In genomic region chr14:51140342-51140741, GRCm38 (mm10) we compare ENCODE assay signal across 17 mouse cellular contexts. TPM values are rescaled to one million over a fixed set of nuclear protein-coding genes. Genes with fewer than 3 reads are reported as not detected.
DNase-seq lines count a peak whose midpoint lies in the region; ATAC-seq and TF ChIP-seq lines count a peak whose summit lies in the region.
"Had no signal": no experiment of that assay in that cellular context is flagged by ENCODE, and none has a peak within 500 bp of the region (broad histone marks: within the 10 kb centered on the region; RNA-seq: fewer than 3 reads in every experiment).

No protein-coding gene starts in this region.

- intact Hi-C loops in heart, postnatal 25 days (cut with DNase I) = no loop called here

- H3K4me3 ChIP-seq in lung, embryonic 14.5 days (ENCODE audit: low read depth, low read length) = no peak overlapping the region
- H3K4me3 ChIP-seq in intestine, embryonic 16.5 days (ENCODE audit: low read length) = no peak overlapping the region
- H3K4me3 ChIP-seq in hindbrain, embryonic 12.5 days = no peak overlapping the region
- H3K4me3 ChIP-seq: neural tube, embryonic 12.5 days had no signal

- no peaks in the 10 kb centered on the region for H3K27me3 ChIP-seq in lung, embryonic 14.5 days (ENCODE audit: insufficient read depth, low read length)
- no peaks in the 10 kb centered on the region for H3K27me3 ChIP-seq in intestine, embryonic 16.5 days (replicated peaks; ENCODE audit: control insufficient read depth, insufficient read depth, low read length)
- H3K27me3 ChIP-seq in hindbrain, embryonic 12.5 days = no peaks in the 10 kb centered on the region
- H3K27me3 ChIP-seq: neural tube, embryonic 12.5 days had no signal

- DNase-seq in heart, adult 8-10 months (ENCODE audit: low spot score) = peak; percentile 22
- DNase-seq in heart, postnatal 25 days (ENCODE audit: low spot score) = no peak
- peak; percentile 67 for DNase-seq in lung, embryonic 14.5 days
- no peak for DNase-seq in lung, postnatal 4 days
- DNase-seq in MN1 (ENCODE audit: low spot score) = peak; percentile 9
- DNase-seq in layer of hippocampus, adult 9-11 months = no peak
- DNase-seq: cerebellum, postnatal 14 days; gastrocnemius, postnatal 25 days had no signal

- H3K4me2 ChIP-seq in lung, embryonic 14.5 days = no peak overlapping the region
- no peak overlapping the region for H3K4me2 ChIP-seq in intestine, embryonic 16.5 days (ENCODE audit: low read depth, low read length)
- H3K4me2 ChIP-seq in hindbrain, embryonic 12.5 days (replicated peaks) = no peak overlapping the region
- H3K4me2 ChIP-seq: neural tube, embryonic 12.5 days had no signal

- H3K9me3 ChIP-seq in lung, embryonic 14.5 days (ENCODE audit: low read depth, low read length) = no peaks in the 10 kb centered on the region
- no peaks in the 10 kb centered on the region for H3K9me3 ChIP-seq in intestine, embryonic 16.5 days (ENCODE audit: control insufficient read depth, low read length)
- H3K9me3 ChIP-seq in hindbrain, embryonic 12.5 days (replicated peaks) = no peaks in the 10 kb centered on the region
- H3K9me3 ChIP-seq: neural tube, embryonic 12.5 days had no signal

- WGBS in lung, embryonic 14.5 days = 53% methylated on average over 2 of the region's 2 CpGs
- 55% methylated on average over 2 of the region's 2 CpGs for WGBS in intestine, embryonic 16.5 days
- 82% methylated on average over 2 of the region's 2 CpGs for WGBS in hindbrain, embryonic 12.5 days

- TF ChIP-seq CTCF in lung, embryonic 14.5 days (IDR thresholded peaks at IDR 0.05; ENCODE audit: low read depth) = no peak

- no peaks in the 10 kb centered on the region for H3K4me1 ChIP-seq in lung, embryonic 14.5 days (ENCODE audit: insufficient read depth)
- H3K4me1 ChIP-seq in intestine, embryonic 16.5 days (ENCODE audit: control insufficient read depth, insufficient read depth, low read length) = peaks cover 4% of the 10 kb centered on the region; the same call in 1 of the 2 replicates
- H3K4me1 ChIP-seq in hindbrain, embryonic 12.5 days = no peaks in the 10 kb centered on the region
- H3K4me1 ChIP-seq: neural tube, embryonic 12.5 days had no signal

- peak; percentile 44; the same call in 1 of the 2 replicates for ATAC-seq in lung, embryonic 14.5 days (ENCODE audit: insufficient read depth)
- ATAC-seq in intestine, embryonic 16.5 days = peak; percentile 33; the same call in 1 of the 2 replicates
- no peak for ATAC-seq in hindbrain, embryonic 12.5 days (ENCODE audit: low FRiP score)

- no peak overlapping the region for H3K9ac ChIP-seq in lung, embryonic 14.5 days
- H3K9ac ChIP-seq in intestine, embryonic 16.5 days (ENCODE audit: low read depth, low read length) = no peak overlapping the region
- no peak overlapping the region for H3K9ac ChIP-seq in hindbrain, embryonic 12.5 days
- H3K9ac ChIP-seq: neural tube, embryonic 12.5 days had no signal

- H3K27ac ChIP-seq in lung, embryonic 14.5 days (ENCODE audit: low read depth) = no peak overlapping the region
- H3K27ac ChIP-seq in intestine, embryonic 16.5 days (ENCODE audit: low read length) = no peak overlapping the region
- H3K27ac ChIP-seq in hindbrain, embryonic 12.5 days = no peak overlapping the region
- H3K27ac ChIP-seq: kidney, postnatal 0 days; neural tube, embryonic 12.5 days had no signal

- no peaks in the 10 kb centered on the region for H3K36me3 ChIP-seq in lung, embryonic 14.5 days (ENCODE audit: insufficient read depth)
- no peaks in the 10 kb centered on the region for H3K36me3 ChIP-seq in intestine, embryonic 16.5 days (ENCODE audit: control insufficient read depth, insufficient read depth, low read length)
- H3K36me3 ChIP-seq in hindbrain, embryonic 12.5 days = no peaks in the 10 kb centered on the region
- H3K36me3 ChIP-seq: neural tube, embryonic 12.5 days had no signal

RNA-seq across cellular contexts. Expression of gene Rnase1, which starts 6.2 kb away (rescaled TPM):
- total RNA-seq in heart, adult 8-10 months (2022) = 1 to 10 TPM in 2 of 4 experiments, under 1 TPM in 1, not detected in 1; 0.29 to 1.4 (median 1.3) TPM
- total RNA-seq in heart, postnatal 25 days (2021) = under 1 TPM; 0.52 to 0.53 TPM
- 0.50 TPM in 1 of 2 replicates, not detected in the other for polyA plus RNA-seq in lung, embryonic 14.5 days (2014; fragmentation: Nextera tagmentation; extraction: Ambion mirVana)
- polyA plus RNA-seq in intestine, embryonic 16.5 days (2015; fragmentation: Nextera tagmentation; extraction: Ambion mirVana) = 107 and 192 TPM in 2 replicates
- polyA plus RNA-seq in hindbrain, embryonic 12.5 days (2016; fragmentation: Nextera tagmentation; extraction: Ambion mirVana) = 0.72 TPM in 1 of 2 replicates, not detected in the other
- total RNA-seq: ES-E14; gastrocnemius, postnatal 25 days had no signal

RNA-seq across cellular contexts. Expression of gene Rnase6, which starts 16.6 kb away (rescaled TPM):
- total RNA-seq in heart, adult 8-10 months (2022) = under 1 TPM; 0.16 to 0.63 (median 0.33) TPM
- under 1 TPM in 1 of 2 experiments, not detected in 1; 0.73 TPM for total RNA-seq in heart, postnatal 25 days (2021)
- polyA plus RNA-seq in lung, embryonic 14.5 days (2014; fragmentation: Nextera tagmentation; extraction: Ambion mirVana) = 1.2 and 1.4 TPM in 2 replicates
- polyA plus RNA-seq in intestine, embryonic 16.5 days (2015; fragmentation: Nextera tagmentation; extraction: Ambion mirVana) = 1.5 and 1.6 TPM in 2 replicates
- 0.46 TPM in 1 of 2 replicates, not detected in the other for polyA plus RNA-seq in hindbrain, embryonic 12.5 days (2016; fragmentation: Nextera tagmentation; extraction: Ambion mirVana)
- total RNA-seq: ES-E14; gastrocnemius, postnatal 25 days had no signal

RNA-seq across cellular contexts. Expression of gene Rnase2b, which starts 21.7 kb away (rescaled TPM):
- not detected for total RNA-seq in heart, adult 8-10 months (2022)
- not detected for total RNA-seq in heart, postnatal 25 days (2021)
- polyA plus RNA-seq in lung, embryonic 14.5 days (2014; fragmentation: Nextera tagmentation; extraction: Ambion mirVana) = not detected in 2 replicates
- not detected in 2 replicates for polyA plus RNA-seq in intestine, embryonic 16.5 days (2015; fragmentation: Nextera tagmentation; extraction: Ambion mirVana)
- not detected in 2 replicates for polyA plus RNA-seq in hindbrain, embryonic 12.5 days (2016; fragmentation: Nextera tagmentation; extraction: Ambion mirVana)
- total RNA-seq: ES-E14; gastrocnemius, postnatal 25 days; midbrain, postnatal 0 days had no signal
- polyA plus RNA-seq: heart, embryonic 16.5 days; kidney, postnatal 0 days; limb, embryonic 14.5 days; midbrain, postnatal 0 days; neural tube, embryonic 12.5 days; urinary bladder, adult 2 months had no signal

RNA-seq across cellular contexts. Expression of gene Eddm3b, which starts 26.1 kb away (rescaled TPM):
- total RNA-seq in heart, adult 8-10 months (2022) = not detected
- total RNA-seq in heart, postnatal 25 days (2021) = not detected
- not detected in 2 replicates for polyA plus RNA-seq in lung, embryonic 14.5 days (2014; fragmentation: Nextera tagmentation; extraction: Ambion mirVana)
- polyA plus RNA-seq in intestine, embryonic 16.5 days (2015; fragmentation: Nextera tagmentation; extraction: Ambion mirVana) = not detected in 2 replicates
- not detected in 2 replicates for polyA plus RNA-seq in hindbrain, embryonic 12.5 days (2016; fragmentation: Nextera tagmentation; extraction: Ambion mirVana)
- total RNA-seq: ES-E14; gastrocnemius, postnatal 25 days; midbrain, postnatal 0 days had no signal
- polyA plus RNA-seq: heart, embryonic 16.5 days; neural tube, embryonic 12.5 days had no signal

RNA-seq across cellular contexts. Expression of gene Ang, which starts 49.4 kb away (rescaled TPM):
- 1 to 10 TPM; 3.6 to 9.2 (median 4.9) TPM for total RNA-seq in heart, adult 8-10 months (2022)
- total RNA-seq in heart, postnatal 25 days (2021) = 1 to 10 TPM; 6.2 to 7.7 TPM
- 5.2 and 5.6 TPM in 2 replicates for polyA plus RNA-seq in lung, embryonic 14.5 days (2014; fragmentation: Nextera tagmentation; extraction: Ambion mirVana)
- polyA plus RNA-seq in intestine, embryonic 16.5 days (2015; fragmentation: Nextera tagmentation; extraction: Ambion mirVana) = 76.1 and 85.7 TPM in 2 replicates
- polyA plus RNA-seq in hindbrain, embryonic 12.5 days (2016; fragmentation: Nextera tagmentation; extraction: Ambion mirVana) = 3.7 and 4.4 TPM in 2 replicates

Comparison
In these comparisons a context has a peak if more than half of its experiments do, and no peak if none do; other contexts are left out.
1. DNase-seq: peak in heart, adult 8-10 months (single experiment), lung, embryonic 14.5 days (single experiment) and MN1 (single experiment); none in heart, postnatal 25 days (single experiment), lung, postnatal 4 days (0 of 2) and layer of hippocampus, adult 9-11 months (single experiment).
2. RNA of gene Rnase1, which starts 6.2 kb away (polyA plus RNA-seq): 107 to 192 TPM in intestine, embryonic 16.5 days; 0.50 TPM in lung, embryonic 14.5 days and 0.72 TPM in hindbrain, embryonic 12.5 days; every median in the first group is over 10 times any median in the second.